Mouse (Mus musculus) forebrain, embryonic 14.5 days (tissue): ENCODE measurements at regions not wholly inside any gene's neighbourhood (a gene's known extent, or its start where the extent isn't known, plus 50 kb on each side); places are given as distances from the start of the nearest gene placed in this dataset.
"Not testable (repeated sequence)": the region's sequence is repeated elsewhere in the genome, so short reads cannot be mapped to it uniquely, and the experiment has no call there.

Source experiments
- ATAC-seq: fragments of 200-750 bp; cut with Nextera tagmentation; 2 replicates; pipeline ENCODE4 v1.8.0; 2017; ENCODE audit warnings: mild to moderate bottlenecking, moderate library complexity
- DNase-seq: peaks from one replicate; pipeline ENCODE4 v3.0.0-alpha.2; 2015; ENCODE audit warnings: low spot score
- H3K27ac ChIP-seq: fragments of 300-500 bp; sonication (generic); 2 replicates; pipeline ENCODE4 v1.5.1; 2014; ENCODE audit warnings: low read depth, mild to moderate bottlenecking, control low read depth, low read length, moderate library complexity
- H3K27me3 ChIP-seq: fragments of 300-500 bp; sonication (generic); replicated peaks from 2 replicates; pipeline ENCODE4 v1.6.1; 2014; ENCODE audit warnings: low read length, control low read depth, mixed read lengths; ENCODE audit not compliant: control insufficient read depth, insufficient read depth
- H3K36me3 ChIP-seq: fragments of 300-500 bp; sonication (generic); 2 replicates; pipeline ENCODE4 v1.6.1; 2014; ENCODE audit warnings: low read length, control low read depth; ENCODE audit not compliant: control insufficient read depth, insufficient read depth
- H3K4me1 ChIP-seq: fragments of 300-500 bp; sonication (generic); 2 replicates; pipeline ENCODE4 v1.6.1; 2014; ENCODE audit warnings: antibody characterized with exemption, low read length, control low read depth; ENCODE audit not compliant: control insufficient read depth, insufficient read depth
- H3K4me2 ChIP-seq: fragments of 300-500 bp; sonication (generic); 2 replicates; pipeline ENCODE4 v1.6.1; 2014; ENCODE audit warnings: mild to moderate bottlenecking, control low read depth, low read length
- H3K4me3 ChIP-seq: fragments of 300-500 bp; sonication (generic); 2 replicates; pipeline ENCODE4 v1.5.1; 2014; ENCODE audit warnings: low read depth, low read length, control low read depth
- H3K9ac ChIP-seq: fragments of 300-500 bp; sonication (generic); 2 replicates; pipeline ENCODE4 v1.6.1; 2014; ENCODE audit warnings: mild to moderate bottlenecking, low read length, control low read depth, moderate library complexity
- H3K9me3 ChIP-seq: fragments of 300-500 bp; sonication (generic); replicated peaks from 2 replicates; pipeline ENCODE4 v1.6.1; 2016; ENCODE audit warnings: low read length, control low read depth, mixed read lengths; ENCODE audit not compliant: control insufficient read depth
- WGBS: fragments of 180-500 bp; shearing (Covaris S2); extraction: QIAGEN DNeasy Blood & Tissue Kit; methylation state at CpG from one replicate; pipeline ENCODE4 v1.1.7; 2014; 5-methylcytosine and 5-hydroxymethylcytosine counted together

DNA sequence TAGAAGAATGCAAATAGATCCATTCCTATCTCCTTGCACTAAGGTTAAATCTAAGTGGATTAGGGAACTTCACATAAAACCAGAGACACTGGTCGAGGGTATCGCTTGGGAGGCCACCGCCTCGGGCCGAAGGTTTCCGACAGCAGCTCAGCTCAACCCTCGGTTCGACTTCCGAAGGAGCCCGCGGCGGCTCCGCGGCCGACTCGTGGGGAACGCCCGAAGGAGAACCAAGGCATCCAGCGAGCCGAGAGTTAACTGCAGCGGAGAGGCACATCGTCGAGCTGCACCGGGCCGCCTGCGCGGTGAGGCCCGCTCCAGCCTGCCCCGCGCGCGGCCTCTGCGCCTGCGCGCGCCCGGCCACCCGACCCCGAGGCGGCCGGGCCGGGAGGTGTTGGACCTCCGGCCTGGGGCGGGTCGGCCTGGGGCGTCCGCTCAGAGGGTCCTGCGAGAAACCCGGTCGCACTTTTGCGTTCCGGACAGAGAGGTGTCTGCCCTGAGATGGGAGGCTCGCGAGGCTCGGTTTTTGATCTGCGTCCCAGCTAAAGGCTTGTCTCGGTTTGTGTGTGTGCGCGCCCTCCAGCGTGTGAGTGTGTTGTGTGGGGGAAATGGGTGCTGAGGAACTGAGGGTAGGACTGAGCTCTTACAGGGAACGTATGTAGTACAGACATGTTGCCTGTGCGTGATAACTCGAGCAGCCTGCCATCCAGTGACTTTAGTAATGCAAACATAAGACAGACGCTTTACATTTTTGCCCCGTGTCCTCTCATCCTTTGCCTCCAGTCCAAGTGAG is 50.9 kb upstream of the Vmn2r9 start:
- not testable (repeated sequence) for DNase-seq, H3K27me3 ChIP-seq, H3K9me3 ChIP-seq, H3K36me3 ChIP-seq, H3K27ac ChIP-seq, H3K9ac ChIP-seq, H3K4me1 ChIP-seq
- Histone ChIP-seq H3K4me2 (peak overlapping the region; percentile 32; the same call in 1 of the 2 replicates), H3K4me3 (peak overlapping the region; percentile 11; the same call in 1 of the 2 replicates)
- ATAC-seq, result peak; percentile 99
- WGBS, result 8% methylated on average over 22 of the region's 65 CpGs
